Mouse (Mus musculus): ENCODE data around the gene Hnf4a.

The Hnf4a gene

DNA sequence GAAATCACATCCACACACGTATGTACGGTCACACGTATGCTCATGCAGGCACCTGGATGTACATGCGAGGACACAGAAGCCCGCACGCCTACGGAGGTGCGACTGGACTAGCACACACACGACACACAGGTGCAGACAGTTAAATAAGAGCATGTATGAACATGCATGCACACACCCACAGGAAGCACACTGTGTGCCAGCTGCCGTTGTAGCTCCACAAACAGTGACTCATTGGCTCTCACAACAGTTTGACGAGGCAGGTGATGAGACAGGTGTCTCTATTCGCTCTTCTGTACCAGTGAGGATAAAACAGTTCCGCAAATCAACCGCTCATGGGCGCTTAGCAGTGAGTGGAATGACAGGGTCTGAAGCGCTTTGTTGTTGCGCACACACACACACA is 16.0 kb upstream of the Hnf4a start:
- DNase-seq (ENCODE audit: low read depth, low spot score), result no peak

DNA sequence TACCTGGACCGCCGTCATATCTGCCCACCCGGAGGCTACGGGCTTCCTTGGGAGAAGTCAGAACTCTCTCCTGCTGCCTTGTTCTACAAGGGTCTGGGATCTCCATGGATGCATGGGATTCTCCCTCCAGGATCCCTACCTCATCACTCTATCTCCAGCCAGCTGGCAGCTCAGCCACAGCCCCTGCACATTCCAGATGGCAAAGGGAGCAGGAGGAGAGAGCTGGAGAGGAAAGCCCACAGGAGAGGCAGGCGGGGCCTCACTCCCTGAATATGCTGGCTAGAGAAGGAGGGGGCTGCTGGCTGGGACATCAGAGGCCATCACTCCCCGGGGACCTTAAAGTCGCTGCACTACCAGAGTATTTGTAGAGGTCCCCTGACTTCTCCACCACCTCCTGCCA is 15.3 kb upstream of the Hnf4a start:
- DNase-seq (ENCODE audit: low read depth, low spot score), result no peak

DNA sequence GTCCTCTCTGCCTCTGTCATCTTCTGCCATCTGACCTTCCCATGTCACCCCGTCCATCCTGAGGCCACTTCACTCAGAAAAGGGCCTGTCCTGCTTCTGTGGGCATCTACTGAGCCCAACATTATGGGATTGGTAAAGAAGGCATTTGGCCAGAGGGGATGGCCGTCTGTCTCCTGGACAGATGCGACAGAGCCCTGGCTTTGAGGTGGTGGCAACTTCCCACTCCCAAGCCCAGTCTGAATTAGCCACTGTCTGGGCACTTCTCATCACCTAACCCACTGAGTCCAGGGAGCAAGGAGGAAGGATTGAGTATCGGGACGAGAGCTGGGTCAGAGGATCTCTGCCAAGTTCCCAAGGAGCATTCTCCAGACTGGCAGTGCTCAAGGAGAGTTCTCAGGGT is 14.6 kb upstream of the Hnf4a start, which contains the start of gene R3hdml:
Gene R3hdml (plus strand): TSS at position 301 of the 400 bp plus-strand sequence.
- no peak for DNase-seq (ENCODE audit: low read depth, low spot score)

DNA sequence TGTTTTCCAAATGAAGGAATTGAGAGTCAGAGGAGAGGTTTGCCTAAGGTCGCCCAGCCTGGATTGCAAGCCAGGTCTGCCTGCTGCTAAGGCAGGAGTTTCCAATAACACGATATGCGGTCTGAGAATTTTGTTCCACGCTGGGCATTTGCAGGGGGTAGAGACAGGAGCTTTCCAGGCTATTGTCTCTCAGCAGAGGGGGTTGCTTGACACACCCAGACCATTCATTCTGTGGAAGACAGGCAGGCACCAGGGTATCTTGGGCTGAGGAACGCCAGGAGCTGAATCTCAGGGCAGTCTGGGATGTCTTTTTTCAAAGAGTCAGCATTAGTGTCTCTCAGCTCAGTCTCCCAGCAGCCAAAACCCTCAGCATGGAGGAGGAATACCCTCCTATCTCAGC is 13.6 kb upstream of the Hnf4a start:
- peak; percentile 55 for DNase-seq (ENCODE audit: low read depth, low spot score)

DNA sequence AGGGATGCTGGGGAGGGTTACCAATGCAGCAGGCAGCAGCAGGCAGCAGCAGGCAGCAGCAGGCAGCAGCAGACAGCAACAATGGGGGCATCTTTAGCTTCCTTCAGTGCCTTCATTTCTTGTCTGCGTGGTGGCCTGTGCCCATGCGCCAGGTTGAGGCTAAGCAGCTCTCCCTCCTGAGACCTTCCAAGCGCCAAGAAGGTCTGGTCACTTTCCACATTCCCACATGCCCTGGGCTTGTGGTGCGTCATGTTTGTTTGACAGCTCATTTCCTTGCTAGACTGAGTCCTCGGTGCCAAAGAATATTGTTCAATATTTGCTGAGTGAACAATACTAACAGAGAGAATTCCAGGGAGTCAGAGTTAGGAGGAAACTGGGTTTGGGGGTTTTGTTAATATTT is 12.6 kb upstream of the Hnf4a start:
- no peak for DNase-seq (ENCODE audit: low read depth, low spot score)

DNA sequence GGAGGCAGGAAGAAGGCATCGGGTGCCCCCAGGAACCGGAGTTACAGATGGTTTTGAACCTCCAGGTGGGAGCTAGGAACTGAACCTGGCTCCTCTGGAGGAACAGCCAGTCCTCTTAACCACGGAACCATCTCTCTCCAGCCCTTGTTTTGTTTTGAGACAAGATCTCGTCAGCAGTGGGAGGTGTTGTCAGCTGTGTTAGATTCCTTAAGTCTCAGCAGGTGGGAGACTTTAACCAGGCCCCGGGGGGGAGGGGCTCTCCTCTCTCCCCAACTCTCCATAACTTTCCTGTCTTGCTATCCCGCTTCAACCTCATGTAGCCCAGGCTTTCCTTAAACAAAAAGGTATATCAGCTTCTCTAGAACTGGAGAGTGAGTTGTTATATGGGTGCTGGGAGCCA is 12.2 kb upstream of the Hnf4a start:
- peak; percentile 53 for DNase-seq (ENCODE audit: low read depth, low spot score)

DNA sequence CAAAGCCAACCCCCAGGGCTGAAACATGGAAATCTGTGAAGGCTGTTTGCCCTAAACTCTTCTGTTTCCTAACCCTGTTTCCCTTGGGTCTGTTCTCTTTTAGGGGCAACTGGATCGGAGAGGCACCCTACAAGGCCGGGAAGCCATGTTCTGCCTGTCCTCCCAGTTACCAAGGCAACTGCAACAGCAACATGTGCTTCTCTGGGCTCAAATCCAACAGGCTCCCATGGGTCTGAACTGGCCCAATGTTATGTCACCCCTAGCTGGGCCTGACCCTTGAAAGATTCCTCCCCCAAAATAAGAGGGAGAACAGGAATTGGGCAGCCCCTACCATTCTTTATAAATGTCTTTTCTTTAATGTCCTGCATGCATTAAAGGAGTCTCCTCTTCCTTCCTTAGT is 4.4 kb upstream of the Hnf4a start:
- DNase-seq (ENCODE audit: low read depth, low spot score), result no peak

DNA sequence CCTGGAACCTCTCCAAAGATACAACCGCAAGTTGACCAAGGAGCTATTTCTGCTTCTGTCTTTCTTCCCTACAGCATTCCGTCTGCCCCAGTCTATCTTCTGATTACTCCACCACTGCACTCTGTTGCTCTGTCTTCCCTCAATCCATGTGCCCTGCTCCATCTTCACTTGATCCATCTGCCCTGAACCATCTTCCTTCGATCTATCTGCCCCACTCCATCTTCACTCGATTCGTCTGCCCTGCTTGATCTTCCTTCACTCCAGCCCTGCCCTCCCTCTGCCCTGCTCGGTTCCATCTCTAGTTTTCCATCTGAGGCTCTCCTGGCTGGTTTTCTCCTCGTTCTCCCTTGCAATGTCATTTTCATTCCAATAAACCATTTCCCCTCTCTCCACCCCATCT is 3.4 kb upstream of the Hnf4a start:
- peak; percentile 72 for DNase-seq (ENCODE audit: low read depth, low spot score)

DNA sequence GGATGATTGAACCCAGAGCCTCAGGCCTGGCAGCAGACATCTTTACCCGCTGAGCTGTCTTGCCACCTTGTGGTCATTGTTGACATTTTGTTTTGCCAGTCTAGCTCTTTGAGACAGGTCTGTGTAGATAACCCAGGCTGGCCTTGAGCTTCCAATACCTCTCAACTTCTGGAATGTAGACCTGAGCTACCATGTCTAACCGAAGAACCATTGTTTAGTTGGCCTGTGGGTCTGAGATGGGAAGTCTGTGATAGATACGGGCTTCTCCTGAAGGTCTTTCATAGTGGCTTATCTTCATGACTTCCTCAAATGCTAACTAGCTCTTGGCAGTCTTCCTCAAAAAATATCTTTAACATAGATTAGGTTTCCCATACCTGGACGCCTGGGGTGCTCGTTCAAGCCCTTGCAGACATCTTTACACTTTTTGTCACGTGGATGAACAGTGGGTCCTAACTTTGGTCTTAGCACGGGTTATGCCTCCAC is 19.2 kb downstream of the Hnf4a start:
- peak; percentile 19 for DNase-seq (ENCODE audit: low read depth, low spot score)

DNA sequence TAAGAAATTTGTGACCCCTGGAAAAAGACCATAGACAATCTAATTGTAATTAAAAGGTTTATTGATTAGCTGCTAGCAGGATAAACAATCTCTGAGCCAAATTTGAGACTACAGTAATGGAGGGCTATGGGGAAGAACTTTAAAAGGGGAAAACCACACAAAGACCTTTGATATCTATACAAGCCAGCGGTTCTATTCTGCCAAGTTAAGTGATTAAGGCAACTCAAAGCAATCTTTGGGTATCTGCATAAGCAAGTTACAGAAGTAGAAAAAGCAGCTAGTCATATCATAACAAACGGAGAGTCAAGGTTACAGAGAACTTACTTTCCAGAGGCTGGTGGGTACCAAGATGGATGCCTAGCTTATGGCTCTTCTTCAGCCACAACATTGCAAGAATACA is 20.9 kb downstream of the Hnf4a start:
- DNase-seq (ENCODE audit: low read depth, low spot score), result no peak

DNA sequence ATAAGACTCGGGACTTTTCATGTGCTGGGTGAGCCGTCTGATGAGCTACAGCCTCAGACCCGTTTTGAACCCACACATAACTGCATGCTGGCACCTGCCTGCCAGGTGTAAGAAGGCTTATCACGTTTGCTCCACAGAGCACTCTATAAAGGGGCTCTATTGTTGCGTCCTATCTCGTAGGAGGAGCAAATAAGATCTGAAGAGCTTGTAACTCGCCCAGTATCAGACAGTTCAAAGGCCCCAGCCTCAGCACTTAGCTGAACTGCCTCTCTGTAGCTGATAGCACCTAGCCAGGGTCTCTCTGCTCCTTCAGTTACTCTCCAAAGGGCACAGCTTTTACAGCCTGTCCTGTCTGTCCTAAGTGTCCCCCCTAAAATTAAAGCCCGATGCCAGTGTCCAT is 23.8 kb downstream of the Hnf4a start:
- DNase-seq (ENCODE audit: low read depth, low spot score), result no peak

DNA sequence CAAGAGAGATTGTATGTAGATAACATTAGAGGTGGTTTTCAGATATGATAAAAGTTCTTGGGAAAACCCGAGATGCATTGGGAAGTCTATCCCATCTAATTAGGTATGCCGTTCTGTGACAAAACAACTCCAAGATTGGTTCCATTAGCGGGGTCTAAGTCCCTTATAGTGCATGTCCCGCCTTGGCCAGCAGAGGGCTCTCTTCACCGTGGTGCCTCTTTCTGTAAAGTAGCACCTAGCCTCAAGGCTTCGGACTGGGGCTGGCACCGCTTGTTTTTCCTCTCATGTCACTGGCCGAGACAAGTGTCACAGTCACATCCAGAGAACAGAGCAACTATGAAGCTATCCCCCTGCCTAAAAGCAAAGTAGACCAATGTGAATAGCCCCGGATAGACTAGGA is 25.3 kb downstream of the Hnf4a start:
- peak; percentile 86 for DNase-seq (ENCODE audit: low read depth, low spot score)

DNA sequence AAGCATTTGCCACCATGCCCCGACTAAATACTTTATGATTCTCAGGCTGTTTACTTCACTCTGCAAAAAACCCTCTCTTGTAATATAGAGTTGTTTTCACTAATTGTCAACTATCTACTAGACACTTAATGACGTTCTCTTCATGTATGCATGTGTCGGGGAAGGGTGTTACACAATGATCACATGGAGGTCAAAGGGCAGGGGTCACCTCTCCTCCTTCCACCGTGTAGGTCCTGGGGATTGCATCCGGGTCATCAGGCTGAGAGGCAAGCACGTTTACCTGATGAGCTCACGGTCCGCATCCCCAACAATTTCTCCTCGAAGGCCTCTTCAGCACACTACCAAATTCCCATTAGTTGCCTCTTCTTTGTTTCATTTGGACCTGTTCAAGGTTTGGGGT is 26.6 kb downstream of the Hnf4a start:
- DNase-seq (ENCODE audit: low read depth, low spot score), result no peak

DNA sequence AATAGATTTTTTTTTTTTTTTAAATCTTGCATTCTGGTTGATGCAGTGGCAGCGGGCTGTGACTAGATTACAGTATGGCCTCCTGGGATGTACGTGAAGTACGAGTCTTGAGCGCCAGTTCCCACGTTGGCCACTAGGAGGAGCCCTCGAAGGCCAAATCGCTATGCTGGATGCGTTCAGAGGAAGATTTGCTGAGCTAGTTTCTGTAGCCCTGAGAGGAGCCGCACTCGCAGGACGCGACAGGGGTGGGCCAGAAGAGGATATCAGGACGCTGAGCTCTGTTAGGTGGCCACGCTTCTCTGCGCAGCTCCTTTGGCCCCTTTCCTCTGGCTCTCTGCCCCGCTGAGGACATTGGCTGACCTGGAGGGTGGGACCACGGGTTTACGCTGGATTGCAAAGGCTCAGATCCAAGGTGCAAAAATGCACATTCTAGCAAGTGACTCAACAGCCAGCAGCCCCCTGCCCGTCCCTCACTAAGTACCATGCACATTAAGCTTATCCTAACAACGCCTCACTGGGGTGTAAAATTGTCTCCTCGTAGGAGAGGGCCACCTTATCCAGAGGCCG is 28.4 kb downstream of the Hnf4a start:
- DNase-seq (ENCODE audit: low read depth, low spot score), result peak; percentile 93

DNA sequence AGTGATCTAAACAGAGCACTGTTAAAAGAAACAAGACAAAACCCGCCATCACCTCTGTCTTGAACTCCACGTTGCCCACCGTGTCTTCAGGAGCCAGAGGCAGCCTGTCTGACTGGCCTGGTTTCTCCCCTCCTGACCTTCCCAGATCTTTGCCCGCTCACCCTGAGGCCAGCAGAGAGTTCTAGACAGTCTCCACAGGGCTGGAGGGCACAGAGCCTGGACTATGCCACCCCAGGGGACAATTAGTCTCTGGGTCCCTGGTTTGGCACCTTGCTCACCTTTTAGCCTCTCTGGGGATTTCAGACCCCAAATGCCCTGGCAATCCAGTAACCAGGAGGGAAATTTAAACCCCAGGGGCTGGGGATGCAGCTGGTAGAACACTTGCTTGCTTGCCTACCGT is 30.8 kb downstream of the Hnf4a start:
- no peak for DNase-seq (ENCODE audit: low read depth, low spot score)

DNA sequence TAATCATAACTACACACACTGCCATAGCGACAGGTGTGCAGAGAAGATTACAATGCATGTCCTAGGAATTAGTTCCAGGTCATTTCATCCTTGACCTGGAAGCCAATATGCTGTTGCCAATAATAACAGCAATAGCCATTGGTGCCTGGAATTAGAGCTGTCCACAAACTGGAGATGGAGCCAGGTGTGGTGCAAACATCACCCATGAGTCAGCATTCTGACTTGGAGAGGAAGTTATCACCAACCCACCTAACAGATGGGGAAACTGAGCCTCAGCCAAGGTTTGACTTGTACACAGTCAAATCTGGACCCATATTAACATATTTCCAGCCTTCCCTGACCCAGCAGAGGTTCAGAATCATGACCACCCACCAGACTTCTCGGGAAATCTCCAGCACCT is 31.8 kb downstream of the Hnf4a start:
- no peak for DNase-seq (ENCODE audit: low read depth, low spot score)

DNA sequence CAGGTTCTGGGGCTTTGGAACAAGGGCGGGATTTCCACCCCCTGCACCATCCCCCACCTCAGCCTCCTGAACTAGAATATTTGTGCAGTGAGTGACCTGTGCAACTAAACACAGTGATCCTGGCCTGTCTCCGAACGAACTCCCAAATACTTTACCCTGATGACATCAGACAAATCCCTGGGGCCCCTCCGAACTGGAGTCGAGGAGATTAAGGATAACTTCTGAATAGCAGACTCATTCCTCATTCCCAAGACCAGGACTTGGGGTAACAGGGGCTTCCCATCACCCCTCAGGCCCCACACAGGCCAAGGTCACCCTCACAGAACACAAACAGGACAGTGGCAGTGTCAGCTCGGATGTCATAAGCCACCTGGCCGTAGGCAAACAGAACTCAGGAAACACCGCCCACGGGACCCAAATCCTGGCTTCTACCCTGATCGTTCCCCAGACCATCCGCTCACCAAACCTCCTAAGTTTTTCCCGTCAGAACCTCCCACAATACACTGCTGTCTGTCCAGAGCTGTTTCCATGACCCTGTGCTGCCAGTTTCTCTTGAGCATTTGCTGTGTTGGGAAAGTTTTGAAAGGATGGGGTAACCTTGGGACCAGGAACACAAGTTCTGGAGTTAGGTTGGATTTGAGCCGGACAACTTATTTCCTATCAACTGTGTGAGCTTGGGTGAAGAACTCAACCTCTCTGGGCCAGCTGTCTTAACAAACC is 32.9 kb downstream of the Hnf4a start:
- DNase-seq (ENCODE audit: low read depth, low spot score), result no peak

DNA sequence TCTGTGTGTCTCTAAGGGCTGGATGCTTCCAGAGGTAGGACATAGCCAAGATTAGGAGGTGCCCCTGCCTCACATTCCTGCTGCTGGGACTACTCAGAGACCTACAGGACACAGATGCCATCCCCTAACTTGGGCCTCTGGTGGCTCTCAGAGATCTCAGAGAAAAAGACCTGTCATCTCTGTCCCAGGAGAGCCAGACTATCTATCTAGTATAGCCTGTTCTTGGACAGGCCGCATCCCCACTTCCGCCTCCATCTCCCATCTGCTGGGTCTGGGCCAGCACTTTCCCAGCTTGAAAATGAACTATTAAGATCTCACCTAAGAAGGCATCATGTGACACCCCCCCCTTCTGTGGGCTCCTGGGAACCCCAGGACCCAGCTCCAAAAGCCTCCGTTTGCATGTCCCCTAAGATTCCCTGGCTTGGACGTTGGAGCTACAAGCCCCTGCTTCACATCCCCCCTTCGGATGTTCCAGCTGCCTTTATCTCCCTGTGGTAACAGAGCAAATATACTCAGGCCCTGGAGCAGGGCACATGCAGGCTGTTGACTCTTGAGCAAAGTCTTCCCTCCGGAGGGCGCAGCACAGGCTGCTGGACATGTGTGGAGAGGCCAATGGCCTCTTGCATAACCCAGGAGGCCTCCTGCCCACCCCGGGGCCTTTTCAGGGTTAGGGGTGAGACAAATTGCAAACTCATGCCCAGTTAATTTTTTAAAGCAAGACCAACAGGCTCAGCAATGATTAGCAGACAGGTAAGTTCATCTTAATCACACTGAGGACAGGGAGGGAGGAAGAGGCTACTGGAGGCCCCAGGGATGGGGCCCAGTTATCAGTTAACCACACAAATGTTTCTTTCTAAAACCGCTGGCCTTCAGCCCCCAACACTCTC is 33.9 kb downstream of the Hnf4a start:
- DNase-seq (ENCODE audit: low read depth, low spot score), result no peak

DNA sequence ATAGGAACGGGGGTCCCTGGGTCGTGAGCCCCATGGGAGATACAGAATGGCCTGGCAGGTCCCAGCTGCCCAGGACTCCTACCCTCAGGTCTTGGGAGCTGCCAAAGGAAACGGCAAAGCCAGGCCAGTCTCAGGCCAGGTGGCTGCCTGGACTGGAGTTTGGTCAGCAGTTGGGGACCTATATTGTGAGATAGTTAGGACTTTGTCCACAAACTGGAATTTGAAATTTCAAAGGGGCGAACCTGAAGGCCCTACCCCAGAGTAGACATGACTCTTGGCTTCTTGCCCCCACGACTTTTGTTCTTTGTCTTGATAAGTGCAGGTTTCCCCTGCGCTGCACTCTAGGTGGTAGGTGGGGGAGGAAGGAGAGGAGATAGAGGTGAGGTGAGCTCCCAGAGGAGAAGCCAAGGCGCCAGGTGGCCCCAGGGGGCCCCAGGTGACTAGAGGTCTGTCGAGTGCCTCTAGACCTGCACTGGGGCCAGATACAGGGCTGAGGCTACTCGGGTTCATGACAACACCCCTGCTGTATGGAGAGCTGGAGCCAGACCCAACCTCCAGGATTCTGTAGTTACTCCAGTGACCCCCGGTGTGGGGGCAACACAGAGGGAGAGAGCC is 35.1 kb downstream of the Hnf4a start:
- no peak for DNase-seq (ENCODE audit: low read depth, low spot score)

DNA sequence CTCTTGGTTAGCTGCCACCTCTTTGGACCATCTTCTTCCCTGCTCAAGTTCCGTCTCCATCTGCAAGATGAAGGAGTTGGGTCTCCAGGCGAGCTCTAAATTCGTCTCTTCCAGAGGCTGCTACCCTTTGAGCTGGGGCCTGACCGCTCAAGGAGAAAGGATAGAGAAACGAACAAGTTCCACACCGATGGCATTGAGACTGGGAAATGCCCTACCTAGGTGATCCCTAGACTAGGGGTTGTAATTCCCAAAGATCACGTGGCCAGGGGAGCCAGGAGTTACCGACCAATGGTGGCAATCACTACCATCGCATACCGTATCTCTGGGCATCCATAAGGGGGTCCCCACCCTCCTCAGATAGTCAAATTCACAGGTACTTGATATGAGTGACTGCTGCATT is 36.1 kb downstream of the Hnf4a start:
- DNase-seq (ENCODE audit: low read depth, low spot score), result no peak

DNA sequence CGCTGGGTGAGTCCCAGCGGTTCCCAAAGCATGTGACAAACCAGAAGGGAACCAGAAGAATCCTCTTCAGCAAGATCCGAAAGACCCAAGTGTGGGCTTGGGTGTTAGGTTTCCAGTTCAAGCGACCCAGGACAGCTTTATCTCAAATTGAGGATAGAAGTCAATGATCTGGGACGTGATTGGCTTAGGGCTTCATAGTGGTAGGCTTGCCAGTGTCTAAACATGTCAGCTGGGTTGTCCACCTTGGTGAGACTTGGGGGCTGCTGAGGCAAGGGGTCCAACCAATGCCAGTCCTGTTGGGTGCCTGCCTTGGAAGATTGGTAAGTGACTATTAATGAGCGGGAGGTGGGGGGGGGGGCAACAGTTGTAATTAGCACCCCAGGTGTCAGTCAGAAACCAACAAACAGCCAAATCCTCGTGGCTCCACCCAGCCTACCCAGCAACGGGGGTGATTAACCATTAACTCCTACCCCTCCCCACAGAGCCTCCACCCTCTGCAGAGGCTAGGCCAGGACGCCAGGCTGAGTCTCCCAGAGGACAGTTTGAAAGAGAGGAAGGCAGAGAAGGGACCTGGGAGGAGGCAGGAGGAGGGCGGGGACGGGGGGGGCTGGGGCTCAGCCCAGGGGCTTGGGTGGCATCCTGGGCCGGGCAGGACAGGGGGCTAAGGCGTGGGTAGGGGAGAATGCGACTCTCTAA is 40.2 kb downstream of the Hnf4a start:
- DNase-seq (ENCODE audit: low read depth, low spot score), result no peak

DNA sequence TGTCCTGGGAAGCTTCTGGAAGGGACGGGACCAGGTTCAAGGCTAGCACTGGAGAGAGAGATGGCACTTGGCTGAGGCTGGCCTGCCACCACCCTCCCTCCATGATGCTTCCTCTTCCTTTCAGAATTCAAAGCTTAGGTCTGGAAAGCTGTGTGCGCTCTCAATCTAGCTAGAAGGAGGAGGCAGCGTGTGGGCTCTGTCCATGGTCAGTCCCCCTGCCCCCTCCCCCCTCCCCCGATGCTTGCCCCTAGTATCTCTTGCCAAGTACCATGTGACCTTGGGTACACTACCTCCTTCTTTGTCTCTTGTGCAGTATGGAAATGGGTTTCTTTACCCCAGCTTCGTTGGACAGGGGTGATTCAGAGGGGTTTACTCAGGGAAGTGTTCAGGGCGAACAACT is 42.2 kb downstream of the Hnf4a start:
- DNase-seq (ENCODE audit: low read depth, low spot score), result no peak

Measured in ZHBTc4 (cell line).